Mouse (Mus musculus): Measurements from ENCODE around the gene Tmprss7. TPM values are rescaled to one million over a fixed set of nuclear protein-coding genes. Genes with fewer than 3 reads are reported as not detected.

The Tmprss7 gene
- total RNA-seq, 2 experiments from 2014 or later = not detected

DNA sequence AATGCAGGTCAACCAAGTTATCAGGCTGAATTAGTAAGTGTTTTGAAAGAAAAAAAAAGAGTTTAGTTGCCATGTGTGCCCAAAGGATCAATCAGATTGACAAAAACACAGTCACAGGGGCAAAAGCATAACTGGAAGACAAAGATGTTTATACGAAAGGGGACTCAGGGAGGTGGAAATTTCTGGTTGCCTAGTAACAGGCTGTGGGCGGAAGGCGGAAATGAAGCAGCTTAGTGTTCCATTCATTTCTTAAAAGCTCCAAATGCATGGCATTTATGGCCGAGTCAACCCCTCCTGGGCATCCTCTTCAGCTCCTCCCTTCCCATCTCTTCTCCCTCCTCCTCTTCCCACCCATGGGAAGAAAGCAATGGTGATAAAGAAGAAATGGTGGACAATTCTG lies 3.3 kb downstream of the Tmprss7 start:
- intact Hi-C loops (cut with DNase I; ENCODE audit: low total_unique reads) = no loop called here

DNA sequence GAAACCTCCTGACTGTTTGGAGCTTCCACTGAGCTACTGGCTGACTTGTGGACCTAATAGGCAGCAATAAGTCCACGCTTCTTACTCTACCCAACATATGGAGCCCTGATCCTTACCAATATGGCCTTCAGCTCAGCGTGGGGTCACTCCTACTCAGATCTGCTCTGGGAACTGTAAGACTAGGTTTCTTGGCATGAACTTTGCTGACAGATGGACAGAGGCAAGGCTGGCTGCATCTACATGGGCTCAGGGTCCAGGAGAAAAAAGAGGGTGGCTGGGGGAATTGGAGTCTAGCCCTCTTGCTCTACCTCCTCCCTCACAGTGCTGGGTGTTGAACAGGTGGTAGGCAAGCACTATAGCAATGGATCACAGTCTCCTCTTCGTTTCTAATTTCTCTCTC lies 6.6 kb downstream of the Tmprss7 start:
- intact Hi-C loops (cut with DNase I; ENCODE audit: low total_unique reads) = loop anchor here (5.0 kb wide), 1 partner anchor 280 kb away; no protein-coding TSS in a partner anchor

More for the DNA sequence above, 3.3 kb downstream of the Tmprss7 start:
- DNase-seq = no peak

DNA sequence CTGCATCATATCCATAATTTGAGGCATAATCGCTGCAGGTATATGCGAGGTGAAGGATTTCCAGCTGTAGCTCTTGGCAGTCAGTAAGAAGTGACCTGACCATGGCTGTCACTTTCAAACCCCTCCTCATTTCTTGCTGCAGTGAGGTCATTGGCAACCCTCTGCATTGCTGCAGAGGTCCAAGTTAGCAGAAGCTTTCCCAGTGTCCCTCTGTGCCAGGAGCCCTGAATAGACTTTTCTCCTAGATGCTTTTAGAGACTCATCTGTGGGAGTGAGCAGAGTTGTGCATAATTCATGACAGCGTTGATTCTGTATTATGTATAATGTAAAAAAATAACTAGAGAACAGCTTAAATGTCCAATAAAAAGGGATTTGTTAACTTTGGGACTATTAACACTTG lies 8.2 kb downstream of the Tmprss7 start:
- intact Hi-C loops (cut with DNase I; ENCODE audit: low total_unique reads) = loop anchor here (5.0 kb wide), 1 partner anchor 282 kb away; no protein-coding TSS in a partner anchor

More for the DNA sequence above, 6.6 kb downstream of the Tmprss7 start:
- no peak for DNase-seq

DNA sequence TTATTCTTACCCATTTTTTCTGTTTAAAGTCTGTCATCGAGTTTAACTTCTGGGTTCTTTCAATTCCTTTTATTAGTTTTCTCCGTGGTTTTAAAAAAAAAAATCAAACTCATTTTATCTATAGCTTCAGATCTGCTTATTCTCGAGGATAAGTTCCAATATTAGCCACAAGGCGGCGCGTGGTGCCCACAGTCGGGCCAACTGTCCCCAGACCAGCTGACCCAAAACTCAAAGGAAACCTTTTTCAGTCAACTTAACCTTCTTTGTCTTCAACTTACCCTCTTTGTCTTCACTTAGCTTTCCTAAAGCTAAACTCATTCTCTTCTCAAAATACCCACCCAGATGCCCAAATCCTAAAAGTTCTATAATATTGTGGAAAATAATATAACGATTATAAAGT lies 8.6 kb downstream of the Tmprss7 start:
- intact Hi-C loops (cut with DNase I; ENCODE audit: low total_unique reads) = loop anchor here (5.0 kb wide), 1 partner anchor 282 kb away; no protein-coding TSS in a partner anchor
- peak; percentile 61 for DNase-seq

More for the DNA sequence above, 8.2 kb downstream of the Tmprss7 start:
- DNase-seq = no peak

DNA sequence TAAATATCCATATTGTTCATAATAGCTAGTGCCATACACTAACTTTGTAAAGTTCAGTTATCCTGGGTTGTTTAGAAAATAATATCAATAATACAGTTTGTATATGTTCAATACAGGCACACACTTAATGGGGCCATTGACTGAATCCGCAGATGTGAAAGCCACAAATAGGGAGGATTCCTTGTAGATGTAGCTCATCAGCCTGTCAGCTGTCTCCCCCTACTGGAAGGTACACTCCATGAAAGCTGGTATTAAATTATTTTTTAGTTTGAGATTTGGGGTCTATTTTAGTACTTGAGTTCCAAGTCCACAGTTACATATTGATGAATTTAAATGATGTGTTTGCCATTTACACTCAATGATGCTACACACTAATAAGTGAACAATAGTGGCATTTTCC lies 17.0 kb downstream of the Tmprss7 start:
- DNase-seq = no peak
- intact Hi-C loops (cut with DNase I; ENCODE audit: low total_unique reads) = no loop called here

DNA sequence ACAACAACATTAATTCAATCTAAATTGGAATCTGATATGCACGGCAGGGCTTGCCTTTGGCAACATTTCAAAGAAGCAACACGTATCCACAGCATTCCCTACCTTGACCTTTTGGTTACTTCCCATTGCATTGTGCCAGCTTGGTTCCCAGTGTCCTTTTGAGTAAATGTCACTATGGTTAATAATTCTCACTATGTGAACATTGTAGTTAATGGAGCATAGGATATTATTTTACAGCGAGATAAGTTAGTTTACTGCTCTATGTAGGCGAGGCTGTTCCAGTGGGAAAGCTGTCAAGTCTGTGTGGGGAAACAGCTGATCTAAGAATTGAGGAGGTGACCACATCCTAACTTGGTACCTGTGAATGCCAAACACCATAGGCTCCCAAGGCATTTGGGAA lies 23.5 kb downstream of the Tmprss7 start:
- intact Hi-C loops (cut with DNase I; ENCODE audit: low total_unique reads) = no loop called here
- DNase-seq = no peak

DNA sequence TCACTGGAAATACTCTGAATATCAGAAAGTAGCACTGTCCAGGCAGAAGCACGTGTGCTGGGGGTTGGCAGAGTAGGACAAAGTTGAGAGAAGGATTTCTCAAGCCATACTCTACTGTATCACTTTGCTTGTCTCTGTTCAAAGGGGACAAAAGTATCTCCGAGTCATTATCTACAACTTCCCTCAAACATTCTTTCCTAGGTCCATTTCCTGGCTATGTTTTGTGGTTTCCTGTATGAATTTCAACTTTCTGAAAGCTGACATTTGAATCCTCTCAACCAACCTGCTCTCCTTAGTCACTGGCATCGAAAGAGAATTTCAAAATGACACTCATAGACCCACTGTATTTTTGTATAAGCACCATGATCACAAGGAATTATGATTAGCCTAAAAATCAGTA lies 25.3 kb downstream of the Tmprss7 start:
- DNase-seq = no peak
- intact Hi-C loops (cut with DNase I; ENCODE audit: low total_unique reads) = no loop called here

DNA sequence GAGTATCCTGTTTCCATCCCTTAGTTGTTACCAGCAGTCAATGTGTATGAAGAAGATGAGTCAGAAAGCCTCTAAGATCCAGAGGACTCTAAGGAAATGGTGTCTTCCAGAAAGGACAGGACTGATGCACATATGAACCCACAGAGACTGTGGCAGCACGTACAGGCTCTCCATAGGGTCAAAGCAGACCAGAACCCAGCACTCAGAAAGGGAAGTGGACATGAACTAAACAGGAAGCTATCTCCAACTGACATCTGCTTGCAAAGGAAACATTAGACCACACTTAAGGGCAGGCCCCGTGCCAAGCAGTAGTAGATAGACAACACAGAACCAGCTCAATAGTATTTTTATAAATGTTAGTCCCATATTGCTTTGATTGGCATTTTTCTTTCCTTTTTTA lies 27.3 kb downstream of the Tmprss7 start:
- intact Hi-C loops (cut with DNase I; ENCODE audit: low total_unique reads) = no loop called here
- DNase-seq = no peak

DNA sequence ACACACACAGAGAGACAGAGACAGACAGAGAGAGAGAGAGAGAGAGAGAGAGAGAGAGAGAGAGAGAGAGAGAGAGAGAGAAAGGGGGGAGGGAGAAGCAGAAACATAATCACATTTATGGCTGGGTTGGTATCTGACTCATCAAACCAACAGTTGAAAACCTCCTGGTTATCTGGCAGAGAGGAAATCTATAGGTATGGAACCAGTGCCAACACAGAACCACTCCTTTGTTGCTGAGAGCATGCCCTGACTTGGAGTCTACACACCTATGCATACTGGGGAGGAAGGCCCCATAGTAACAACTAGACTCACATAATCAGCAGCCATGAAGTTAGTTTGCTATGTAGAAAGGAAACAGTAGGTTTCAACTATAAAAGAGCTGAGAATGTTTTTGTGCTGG lies 31.1 kb downstream of the Tmprss7 start:
- intact Hi-C loops (cut with DNase I; ENCODE audit: low total_unique reads) = no loop called here

DNA sequence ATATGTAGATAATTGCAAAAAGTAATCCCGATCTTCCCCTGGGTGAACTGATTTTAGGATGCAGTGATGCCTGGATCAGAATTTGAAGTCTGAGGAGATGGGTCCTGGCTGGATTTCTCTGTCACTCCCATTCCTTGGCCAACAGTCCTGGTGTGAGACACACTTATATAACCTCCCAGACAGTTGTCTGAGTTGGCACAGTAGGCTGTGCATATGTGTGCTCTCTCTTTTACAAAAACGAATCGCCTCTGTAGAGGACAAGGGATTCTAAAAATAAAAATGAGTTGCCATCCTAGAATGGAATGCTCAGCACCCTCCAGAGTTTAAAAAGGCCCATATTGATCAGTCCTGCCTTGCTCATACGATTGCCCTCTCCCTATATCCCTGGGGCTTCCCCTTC lies 33.9 kb downstream of the Tmprss7 start:
- no peak for DNase-seq
- intact Hi-C loops (cut with DNase I; ENCODE audit: low total_unique reads) = no loop called here

More for the DNA sequence above, 31.1 kb downstream of the Tmprss7 start:
- no peak for DNase-seq

DNA sequence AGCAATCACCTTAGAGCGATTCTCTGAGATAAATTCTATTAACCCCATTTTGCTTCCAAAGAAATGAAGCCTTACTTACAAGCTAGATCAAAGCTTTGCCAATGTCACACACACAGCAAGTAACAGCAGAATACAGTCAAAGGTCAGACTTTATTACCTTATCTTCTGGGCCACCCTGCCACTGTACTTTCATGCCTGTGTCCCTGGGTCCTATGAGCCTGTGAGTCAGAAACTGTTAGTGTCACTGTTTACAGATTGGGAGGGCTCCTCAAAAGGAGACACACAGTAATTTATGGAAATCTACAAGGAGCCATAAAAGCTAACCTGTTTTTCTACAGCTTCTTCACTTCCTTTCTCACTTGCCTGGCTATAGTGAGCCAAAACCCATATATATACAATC lies 35.2 kb downstream of the Tmprss7 start:
- intact Hi-C loops (cut with DNase I; ENCODE audit: low total_unique reads) = no loop called here
- no peak for DNase-seq

DNA sequence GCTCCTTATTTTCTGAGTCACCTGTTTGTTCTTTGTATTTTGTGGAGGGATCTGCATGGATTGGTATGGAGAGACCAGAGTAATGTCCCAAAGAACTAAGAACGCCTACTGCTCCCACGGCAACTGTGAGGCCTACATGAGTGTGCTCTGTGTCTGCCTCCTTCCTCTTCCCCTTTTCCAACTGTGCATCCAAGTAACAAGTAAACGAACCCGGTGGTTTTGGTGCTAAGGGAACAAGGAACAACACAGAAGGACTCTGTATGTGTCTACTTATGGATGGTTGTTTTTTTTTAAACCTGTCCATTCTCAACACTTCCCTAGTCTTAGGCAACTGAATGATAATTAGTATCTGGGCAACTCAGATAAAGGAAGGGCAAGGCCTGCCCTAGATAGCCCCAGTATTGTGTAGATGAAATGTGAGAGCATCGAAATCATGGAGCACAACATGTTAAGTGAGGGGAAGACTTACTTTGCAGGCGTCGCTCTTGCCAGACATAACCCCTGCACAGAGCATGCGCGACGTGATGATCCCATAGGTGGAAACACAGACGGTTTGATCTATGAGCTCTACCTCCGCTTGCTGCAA lies 35.8 kb downstream of the Tmprss7 start:
- intact Hi-C loops (cut with DNase I; ENCODE audit: low total_unique reads) = no loop called here
- no peak for DNase-seq

DNA sequence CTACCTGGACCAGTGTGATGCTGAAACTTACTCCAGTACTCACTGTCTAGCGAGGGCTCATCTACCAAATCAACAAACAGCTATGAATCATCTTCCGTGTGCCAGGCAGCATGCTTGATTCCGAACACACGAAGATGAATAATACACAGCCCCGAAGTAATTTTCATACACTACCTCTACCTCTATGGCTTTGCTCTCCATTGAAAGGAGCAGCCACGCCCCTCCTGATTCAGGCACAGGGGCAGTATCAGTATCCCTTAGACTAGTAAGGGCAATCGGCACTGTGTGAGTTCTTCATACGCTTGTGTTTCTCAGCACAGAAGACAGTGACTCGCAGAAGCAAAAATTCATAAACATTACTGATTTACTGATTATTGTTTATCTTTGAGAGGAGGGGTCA lies 39.0 kb downstream of the Tmprss7 start:
- no peak for DNase-seq
- intact Hi-C loops (cut with DNase I; ENCODE audit: low total_unique reads) = no loop called here

DNA sequence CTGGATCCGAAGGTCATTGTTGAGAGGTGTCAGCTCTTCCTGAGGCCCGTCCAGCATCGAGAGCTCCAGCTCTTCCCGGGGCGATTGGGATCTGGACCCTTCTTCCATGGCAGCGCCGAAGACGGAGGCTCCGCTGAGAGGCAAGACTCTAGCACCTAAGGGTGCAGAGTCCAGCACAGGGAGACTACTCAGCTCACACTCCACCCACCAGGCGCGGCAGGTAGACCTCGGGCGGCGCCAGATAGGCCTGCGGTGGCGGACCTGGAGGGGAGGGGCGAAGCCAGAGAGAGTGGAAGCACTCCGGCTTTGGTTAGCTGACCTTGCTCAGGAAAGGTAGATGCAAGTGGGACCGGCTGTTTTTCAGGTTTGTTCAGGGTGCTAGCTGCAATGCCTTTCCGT lies 39.5 kb downstream of the Tmprss7 start, which contains the start of gene BC016579:
Gene BC016579, minus strand, starts transcription at position 135 of the 399 bp plus-strand sequence.
- no peak for DNase-seq
- intact Hi-C loops (cut with DNase I; ENCODE audit: low total_unique reads) = no loop called here

DNA sequence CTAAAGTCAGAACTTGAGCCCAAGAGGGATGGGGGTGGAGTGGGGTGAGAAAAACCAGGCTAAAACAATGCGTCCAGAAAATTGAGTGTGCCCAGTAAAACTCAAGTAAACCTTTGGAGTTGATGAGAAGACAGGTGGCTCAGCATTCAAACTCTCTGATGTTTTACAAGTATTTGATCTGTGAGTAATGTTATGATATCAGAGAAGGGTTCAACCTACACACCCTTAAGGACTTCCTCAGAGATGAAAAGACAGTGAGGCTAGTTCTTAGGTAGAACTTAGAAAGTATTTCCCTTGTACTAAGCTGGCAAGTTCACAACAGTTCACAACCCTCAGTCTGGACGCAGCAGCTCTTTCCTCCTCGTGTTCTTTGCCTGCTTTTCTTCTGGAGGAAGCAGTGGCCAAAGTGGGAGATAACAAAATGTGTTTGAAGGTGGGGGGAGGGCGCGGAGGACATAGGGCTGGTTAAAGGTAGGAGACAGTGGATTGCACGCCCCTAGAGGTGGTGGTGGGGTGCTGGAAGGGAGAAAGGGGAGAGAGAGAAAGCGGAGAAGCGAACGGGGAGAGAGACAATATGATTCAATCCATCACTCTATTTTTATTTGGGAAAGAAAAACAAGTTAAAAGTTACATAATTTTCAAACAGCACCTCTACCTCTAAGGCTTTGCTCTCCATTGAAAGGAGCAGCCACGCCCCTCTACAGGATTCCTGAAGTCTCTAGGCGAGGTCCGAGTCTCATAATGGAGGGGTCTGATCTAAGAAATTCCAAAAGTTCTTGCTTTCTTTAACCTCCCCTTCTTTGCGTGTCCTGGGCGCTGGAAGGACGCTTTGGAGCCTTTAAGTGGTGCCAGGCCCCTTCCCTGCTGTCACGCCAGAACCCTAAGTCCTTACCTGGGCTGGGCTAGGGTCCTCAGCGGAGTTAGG lies 40.2 kb downstream of the Tmprss7 start:
- no peak for DNase-seq
- intact Hi-C loops (cut with DNase I; ENCODE audit: low total_unique reads) = no loop called here

DNA sequence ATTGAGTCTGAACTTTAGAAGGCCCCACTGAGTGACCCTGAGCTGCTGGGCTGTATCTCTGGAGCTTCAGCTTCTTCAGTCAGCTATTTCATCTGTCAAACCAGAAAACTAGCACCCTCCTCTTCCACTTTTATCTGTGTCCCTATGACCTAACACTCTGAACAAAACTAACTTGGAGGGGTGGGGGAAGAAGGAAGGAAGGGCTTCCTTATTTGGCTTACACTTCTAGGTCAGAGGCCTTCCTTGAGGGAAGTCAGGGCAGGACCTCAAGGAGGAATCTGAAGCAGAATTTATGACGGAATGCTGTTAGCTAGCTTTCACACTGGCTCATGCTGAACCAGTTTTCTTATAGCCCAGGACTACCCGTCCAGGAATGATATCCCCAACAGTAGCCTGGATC lies 42.0 kb downstream of the Tmprss7 start:
- intact Hi-C loops (cut with DNase I; ENCODE audit: low total_unique reads) = no loop called here
- no peak for DNase-seq

DNA sequence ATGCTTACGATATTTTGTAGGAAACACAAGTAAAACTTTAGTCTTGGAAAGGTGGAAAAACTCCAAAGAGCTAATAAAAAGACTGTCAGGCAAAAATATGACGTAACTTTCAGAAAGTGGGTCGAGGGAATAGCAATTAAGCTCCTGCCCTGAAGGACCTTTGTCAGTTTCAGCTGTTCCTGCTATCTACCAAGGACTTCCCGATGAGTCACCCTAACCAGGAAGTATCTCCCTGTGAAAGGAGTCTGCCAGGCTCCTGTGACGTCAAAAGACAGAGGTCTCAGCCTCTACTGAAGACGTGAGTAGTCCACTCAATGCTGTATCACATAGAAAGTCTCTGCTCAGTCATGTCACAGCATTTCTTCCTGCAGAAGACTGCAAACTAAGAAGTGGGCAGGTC lies 49.1 kb downstream of the Tmprss7 start:
- intact Hi-C loops (cut with DNase I; ENCODE audit: low total_unique reads) = no loop called here
- DNase-seq = peak; percentile 10

DNA sequence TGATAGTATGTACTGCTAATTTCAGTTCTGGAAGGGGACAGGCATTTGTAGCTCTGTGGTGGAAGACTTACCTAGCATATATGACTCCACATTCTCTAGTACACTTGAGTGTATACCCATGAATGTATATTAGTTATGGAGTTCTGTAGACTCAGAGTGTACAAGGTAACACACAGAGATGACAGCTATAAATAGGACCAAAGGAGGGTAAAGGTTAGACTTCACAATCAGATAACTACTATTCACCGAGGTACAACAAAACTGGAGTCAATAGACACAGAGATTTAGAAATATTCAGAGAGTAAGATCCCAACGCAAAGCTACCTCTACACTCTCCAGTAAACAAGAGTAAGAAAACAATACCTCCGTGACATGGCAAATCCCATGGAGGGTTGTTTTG lies 49.5 kb downstream of the Tmprss7 start:
- no peak for DNase-seq
- intact Hi-C loops (cut with DNase I; ENCODE audit: low total_unique reads) = no loop called here

DNA sequence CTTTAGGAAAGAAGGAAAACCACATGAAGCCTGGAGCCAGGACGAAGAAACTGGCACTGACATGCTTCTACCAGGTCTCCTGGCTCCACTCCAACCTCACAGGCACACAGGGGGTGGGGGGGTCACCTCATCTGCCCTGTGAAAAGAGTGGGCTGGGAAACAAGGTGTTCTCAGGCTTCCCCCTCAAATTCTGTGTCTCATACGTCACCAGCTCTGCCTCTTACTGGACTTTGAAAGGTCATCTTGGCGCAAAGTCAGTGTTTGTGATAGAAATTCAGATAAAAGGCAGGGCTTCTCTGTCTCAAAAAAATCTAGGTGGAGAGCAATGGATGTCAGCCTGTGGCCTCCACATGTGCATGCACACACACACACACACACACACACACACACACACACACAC lies 52.2 kb downstream of the Tmprss7 start:
- intact Hi-C loops (cut with DNase I; ENCODE audit: low total_unique reads) = no loop called here
- DNase-seq = no peak

DNA sequence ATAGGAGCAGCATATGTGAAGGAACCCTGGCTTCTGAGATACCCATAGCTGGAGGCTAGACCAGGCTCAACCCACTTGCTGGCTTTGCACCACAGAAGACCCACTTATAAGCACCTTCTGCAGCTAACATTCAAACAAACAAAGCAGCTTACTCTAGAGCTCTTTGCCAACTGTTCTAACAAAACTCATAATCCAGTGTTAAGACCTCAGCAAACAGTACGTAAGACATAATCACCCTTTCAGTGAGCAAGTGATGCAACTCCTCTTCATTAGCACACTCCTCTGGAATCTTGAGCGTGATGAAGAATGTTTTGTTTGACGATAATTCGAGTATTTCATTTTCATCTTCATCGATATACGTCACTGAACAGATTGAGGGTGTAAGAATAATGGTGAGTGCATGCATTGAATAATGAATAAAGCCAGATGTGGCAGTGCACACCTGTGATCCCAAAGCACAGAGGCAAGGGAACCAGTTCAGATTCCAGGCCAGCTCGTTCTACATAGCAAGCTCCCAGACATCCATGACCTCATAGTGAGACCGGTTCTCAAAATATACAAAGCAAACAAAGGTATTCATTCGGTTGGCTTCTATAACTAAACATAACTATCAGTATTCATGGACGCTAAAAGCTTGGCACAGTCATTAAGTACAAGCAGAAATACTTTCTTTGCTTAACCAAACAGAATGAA lies 53.2 kb downstream of the Tmprss7 start:
- DNase-seq = no peak
- intact Hi-C loops (cut with DNase I; ENCODE audit: low total_unique reads) = no loop called here
